Mouse (Mus musculus): ENCODE measurements at regions not wholly inside any gene's neighbourhood (a gene's known extent, or its start where the extent isn't known, plus 50 kb on each side); places are given as distances from the start of the nearest gene placed in this dataset.
A peak's percentile ranks its signal among the peaks of the same experiment; 100 is the strongest.

- H3K27me3 ChIP-seq (ENCODE audit: low read depth, poor library complexity, severe bottlenecking) = no peaks in the 10 kb centered on the region
Measured at GRCm38 (mm10) chr16:39102151-39102550, 209.7 kb downstream of the Igsf11 start.

DNA sequence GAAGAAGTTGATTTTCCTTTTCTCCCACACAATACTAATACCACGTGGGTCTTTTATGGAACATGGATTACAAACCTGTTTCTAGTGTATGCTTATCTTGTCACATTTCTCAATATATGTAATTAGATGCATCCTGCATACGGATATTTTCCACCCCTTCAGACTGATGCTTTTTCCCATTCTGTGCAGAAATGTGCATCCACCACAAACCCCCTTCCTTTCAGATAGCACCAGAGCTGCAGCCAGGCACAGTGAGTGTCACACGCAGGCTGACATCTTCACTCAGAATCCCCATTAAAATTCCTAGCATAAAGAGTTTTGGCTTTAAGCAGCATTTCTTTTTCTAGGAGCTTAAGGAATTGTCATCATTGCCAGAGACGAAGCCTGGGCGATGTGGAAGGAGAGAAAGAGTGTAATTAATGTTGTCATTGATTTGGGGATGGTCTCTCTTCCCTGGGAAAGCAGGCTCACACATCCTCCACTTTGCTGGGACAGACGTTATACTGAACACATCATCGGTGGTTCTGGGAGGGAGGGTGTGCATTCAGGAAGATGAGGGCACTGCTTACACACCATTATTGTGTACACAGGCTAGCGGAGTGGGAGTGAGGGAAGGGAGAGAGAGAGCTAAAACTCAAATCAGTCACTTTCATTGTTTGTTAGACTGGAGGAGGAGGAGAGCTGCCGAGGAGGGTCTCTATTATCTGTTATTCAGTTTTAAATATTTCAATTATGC, 211.1 kb downstream of the Igsf11 start:
- Histone ChIP-seq H3K9me3 (replicated peaks) (no peaks in the 10 kb centered on the region), H3K27ac (replicated peaks) (no peak overlapping the region), H3K36me3 (no peaks in the 10 kb centered on the region), H3K4me3 (no peak overlapping the region), H3K27me3 (ENCODE audit: low read depth, poor library complexity, severe bottlenecking) (no peaks in the 10 kb centered on the region), H3K4me1 (peaks cover 13% of the 10 kb centered on the region)
- no peak for DNase-seq (ENCODE audit: low spot score)
- WGBS = 71% methylated on average over 9 of the region's 9 CpGs

More at GRCm38 (mm10) chr16:39102151-39102550, 209.7 kb downstream of the Igsf11 start:
- Histone ChIP-seq H3K4me1 (peaks cover 13% of the 10 kb centered on the region), H3K27ac (replicated peaks) (0 out of 2 replicates have a peak overlapping the region, but pooled peaks have one; percentile 9), H3K4me3 (no peak overlapping the region), H3K9me3 (replicated peaks) (no peaks in the 10 kb centered on the region), H3K36me3 (no peaks in the 10 kb centered on the region)
- no peak for DNase-seq (ENCODE audit: low spot score)
- 39% methylated on average over 6 of the region's 6 CpGs for WGBS

DNA sequence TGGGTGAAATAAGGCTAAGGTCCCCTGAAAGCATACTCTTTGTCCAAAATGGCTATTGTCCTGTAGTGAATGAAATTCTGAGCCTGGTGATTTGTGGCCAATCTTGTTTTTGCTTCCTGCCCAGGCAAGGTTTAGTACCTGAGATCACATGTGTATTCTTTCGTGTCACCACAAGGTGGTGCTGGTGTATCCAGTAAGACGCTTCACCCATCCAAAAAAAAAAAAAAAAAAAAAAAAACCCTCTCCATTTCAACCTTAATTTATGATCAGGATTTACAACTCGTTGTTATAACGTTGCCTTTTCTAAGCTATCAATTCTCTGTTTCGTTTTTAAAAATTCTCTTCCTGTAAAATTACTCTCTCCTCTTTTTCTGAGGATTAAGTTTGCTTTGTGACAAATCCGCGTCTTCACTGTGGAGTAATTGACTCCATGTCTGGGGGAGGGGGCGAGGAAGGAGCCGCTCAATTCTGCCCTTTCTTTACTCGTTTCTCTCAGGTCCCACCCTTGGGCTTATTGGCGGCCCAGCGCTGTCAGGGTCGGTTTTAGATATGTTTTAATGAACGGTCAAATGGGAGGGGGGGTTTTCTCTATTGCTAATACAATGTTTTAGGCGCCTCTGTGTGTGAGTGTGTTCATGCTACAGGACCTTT, 217.0 kb downstream of the Igsf11 start:
- Histone ChIP-seq H3K36me3 (no peaks in the 10 kb centered on the region), H3K4me3 (peak overlapping the region; percentile 42), H3K27ac (replicated peaks) (peak overlapping the region; percentile 76), H3K27me3 (ENCODE audit: low read depth, poor library complexity, severe bottlenecking) (no peaks in the 10 kb centered on the region), H3K4me1 (peaks cover 6% of the 10 kb centered on the region; the same call in 1 of the 2 replicates), H3K9me3 (replicated peaks) (no peaks in the 10 kb centered on the region)
- DNase-seq (ENCODE audit: low spot score) = no peak
- WGBS = 35% methylated on average over 15 of the region's 15 CpGs

GRCm38 (mm10) chr16:39110089-39110488, 217.6 kb downstream of the Igsf11 start:
- Histone ChIP-seq H3K4me3 (no peak overlapping the region), H3K27ac (replicated peaks) (no peak overlapping the region), H3K9me3 (replicated peaks) (no peaks in the 10 kb centered on the region), H3K36me3 (no peaks in the 10 kb centered on the region), H3K27me3 (ENCODE audit: low read depth, poor library complexity, severe bottlenecking) (no peaks in the 10 kb centered on the region), H3K4me1 (peaks cover 8% of the 10 kb centered on the region; the same call in 1 of the 2 replicates)
- no peak for DNase-seq (ENCODE audit: low spot score)
- 80% methylated on average over 5 of the region's 5 CpGs for WGBS

DNA sequence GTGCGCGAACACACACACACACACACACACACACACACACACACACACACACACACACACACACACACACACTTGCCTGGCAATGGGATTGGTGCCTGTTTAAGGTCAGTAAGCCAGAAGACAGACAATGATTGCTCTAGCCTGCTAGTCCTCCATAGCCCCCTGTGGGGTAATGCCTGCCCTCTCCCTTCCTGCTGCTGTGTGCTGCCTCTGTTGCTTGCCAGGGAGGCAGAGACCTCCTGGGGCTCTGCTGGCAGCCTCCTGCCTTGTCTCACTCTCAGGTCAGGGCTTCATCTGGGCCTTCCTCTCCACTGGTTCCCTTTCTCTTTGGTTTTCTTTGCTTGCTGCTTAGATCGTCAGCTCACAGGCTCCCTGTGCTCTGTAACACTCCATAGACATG, 225.6 kb downstream of the Igsf11 start:
- H3K4me1 ChIP-seq = peaks cover 35% of the 10 kb centered on the region
- H3K27me3 ChIP-seq (ENCODE audit: low read depth, poor library complexity, severe bottlenecking) = no peaks in the 10 kb centered on the region
- H3K4me3 ChIP-seq = no peak overlapping the region
- no peak overlapping the region for H3K27ac ChIP-seq (replicated peaks)
- 75% methylated on average over 3 of the region's 3 CpGs for WGBS
- H3K9me3 ChIP-seq (replicated peaks) = no peaks in the 10 kb centered on the region
- DNase-seq (ENCODE audit: low spot score) = no peak
- H3K36me3 ChIP-seq = no peaks in the 10 kb centered on the region

DNA sequence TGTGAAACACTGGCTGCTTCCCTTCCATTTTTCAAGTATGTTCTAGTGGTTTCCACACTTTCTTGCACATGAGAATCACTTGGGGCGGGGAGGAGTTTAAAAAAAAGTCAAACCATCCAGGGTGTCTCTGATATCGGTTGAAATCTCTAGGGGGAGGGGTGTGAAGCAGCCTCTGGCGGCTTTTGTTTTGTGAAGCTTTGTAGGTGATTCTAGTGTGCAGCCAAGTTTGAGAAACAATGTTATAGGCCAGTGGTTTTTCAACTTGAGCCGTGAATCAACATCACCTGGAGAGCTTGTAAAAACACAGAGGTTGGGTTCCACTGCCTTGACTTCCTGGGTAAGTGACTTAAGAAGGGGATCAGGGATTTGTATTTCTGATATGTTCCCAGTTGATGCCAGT, 227.3 kb downstream of the Igsf11 start:
- Histone ChIP-seq H3K27me3 (ENCODE audit: low read depth, poor library complexity, severe bottlenecking) (no peaks in the 10 kb centered on the region), H3K36me3 (no peaks in the 10 kb centered on the region), H3K9me3 (replicated peaks) (no peaks in the 10 kb centered on the region), H3K4me1 (peaks cover 30% of the 10 kb centered on the region), H3K4me3 (no peak overlapping the region), H3K27ac (replicated peaks) (no peak overlapping the region)
- DNase-seq (ENCODE audit: low spot score) = no peak
- WGBS = 41% methylated on average over 4 of the region's 4 CpGs

DNA sequence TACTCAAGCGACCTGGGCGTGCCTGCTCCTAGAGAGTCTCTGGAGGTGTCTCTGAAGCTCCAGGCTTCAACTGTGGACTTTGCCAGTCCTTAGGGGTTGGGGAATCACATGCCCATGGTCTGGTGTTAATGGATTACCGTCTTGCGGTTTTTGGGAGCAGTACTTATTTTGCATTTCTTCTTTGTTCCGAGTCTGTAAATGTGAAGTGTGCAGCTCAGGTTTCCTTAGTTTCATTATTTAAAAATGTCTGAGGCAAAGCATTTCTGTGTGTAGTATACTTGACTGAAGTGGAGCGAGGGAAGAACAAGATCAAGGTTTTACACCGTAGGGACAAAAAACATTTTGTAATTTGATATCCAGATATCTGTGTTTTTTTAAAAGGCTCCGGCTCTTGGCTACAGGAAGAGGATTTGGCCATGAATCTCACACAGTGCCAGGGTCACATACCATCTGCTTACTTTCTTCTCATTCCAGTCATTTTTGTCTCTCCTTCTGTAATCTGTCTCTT, 231.0 kb downstream of the Igsf11 start:
- Histone ChIP-seq H3K4me1 (peaks cover 21% of the 10 kb centered on the region), H3K36me3 (no peaks in the 10 kb centered on the region), H3K4me3 (no peak overlapping the region), H3K9me3 (replicated peaks) (no peaks in the 10 kb centered on the region), H3K27ac (replicated peaks) (no peak overlapping the region), H3K27me3 (ENCODE audit: low read depth, poor library complexity, severe bottlenecking) (no peaks in the 10 kb centered on the region)
- WGBS = 80% methylated on average over 8 of the region's 8 CpGs
- DNase-seq (ENCODE audit: low spot score) = no peak

GRCm38 (mm10) chr16:39132459-39132858, 240.0 kb downstream of the Igsf11 start:
- Histone ChIP-seq H3K9me3 (replicated peaks) (no peaks in the 10 kb centered on the region), H3K27me3 (ENCODE audit: low read depth, poor library complexity, severe bottlenecking) (no peaks in the 10 kb centered on the region), H3K27ac (replicated peaks) (no peak overlapping the region), H3K4me1 (peaks cover 4% of the 10 kb centered on the region; the same call in 1 of the 2 replicates), H3K4me3 (no peak overlapping the region), H3K36me3 (no peaks in the 10 kb centered on the region)
- 85% methylated on average over 2 of the region's 2 CpGs for WGBS
- no peak for DNase-seq (ENCODE audit: low spot score)

DNA sequence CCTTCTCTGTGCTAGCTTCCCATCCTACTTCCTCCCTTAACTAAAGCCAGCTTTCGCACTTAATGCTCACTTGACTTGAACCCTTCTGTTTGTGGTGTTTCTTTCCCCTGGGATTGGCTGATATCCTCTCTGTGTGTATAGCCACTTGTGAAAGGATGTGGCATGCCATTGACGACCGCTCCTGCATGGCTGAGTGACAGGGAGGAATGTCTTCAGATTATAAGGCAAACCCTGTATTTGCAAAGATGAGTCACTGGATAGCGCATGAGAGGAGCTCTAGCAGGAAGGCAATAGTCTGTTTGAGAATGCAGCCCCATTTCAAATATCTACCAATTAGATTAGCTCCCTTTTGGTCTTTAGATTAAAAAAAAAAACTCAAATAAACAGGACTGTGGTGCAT, 243.3 kb downstream of the Igsf11 start:
- DNase-seq (ENCODE audit: low spot score) = no peak
- 45% methylated on average over 4 of the region's 4 CpGs for WGBS
- Histone ChIP-seq H3K27me3 (ENCODE audit: low read depth, poor library complexity, severe bottlenecking) (no peaks in the 10 kb centered on the region), H3K4me3 (no peak overlapping the region), H3K36me3 (no peaks in the 10 kb centered on the region), H3K4me1 (peaks cover 4% of the 10 kb centered on the region; the same call in 1 of the 2 replicates), H3K27ac (replicated peaks) (no peak overlapping the region), H3K9me3 (replicated peaks) (no peaks in the 10 kb centered on the region)

GRCm38 (mm10) chr16:39147151-39147550, 254.7 kb downstream of the Igsf11 start:
- Histone ChIP-seq H3K4me3 (no peak overlapping the region), H3K9me3 (replicated peaks) (no peaks in the 10 kb centered on the region), H3K27me3 (ENCODE audit: low read depth, poor library complexity, severe bottlenecking) (no peaks in the 10 kb centered on the region), H3K27ac (replicated peaks) (no peak overlapping the region), H3K36me3 (no peaks in the 10 kb centered on the region), H3K4me1 (peaks cover 12% of the 10 kb centered on the region)
- 41% methylated on average over 2 of the region's 2 CpGs for WGBS
- DNase-seq (ENCODE audit: low spot score) = no peak

GRCm38 (mm10) chr16:39151325-39152318, 259.2 kb downstream of the Igsf11 start:
- 64% methylated on average over 9 of the region's 9 CpGs for WGBS
- no peak overlapping the region for H3K4me3 ChIP-seq
- peaks cover 12% of the 10 kb centered on the region for H3K4me1 ChIP-seq
- no peaks in the 10 kb centered on the region for H3K27me3 ChIP-seq (ENCODE audit: low read depth, poor library complexity, severe bottlenecking)
- 0 out of 2 replicates have a peak overlapping the region, but pooled peaks have one; percentile 46 for H3K27ac ChIP-seq (replicated peaks)
- H3K36me3 ChIP-seq = no peaks in the 10 kb centered on the region
- no peaks in the 10 kb centered on the region for H3K9me3 ChIP-seq (replicated peaks)
- DNase-seq (ENCODE audit: low spot score) = no peak

GRCm38 (mm10) chr16:39158893-39159292, 266.4 kb downstream of the Igsf11 start:
- no peak for DNase-seq (ENCODE audit: low spot score)
- 27% methylated on average over 3 of the region's 3 CpGs for WGBS
- no peaks in the 10 kb centered on the region for H3K4me1 ChIP-seq

More at GRCm38 (mm10) chr16:39158893-39159292, 266.4 kb downstream of the Igsf11 start:
- Histone ChIP-seq H3K27me3 (ENCODE audit: low read depth, poor library complexity, severe bottlenecking) (no peaks in the 10 kb centered on the region), H3K4me3 (no peak overlapping the region), H3K36me3 (no peaks in the 10 kb centered on the region), H3K9me3 (replicated peaks) (no peaks in the 10 kb centered on the region), H3K27ac (replicated peaks) (no peak overlapping the region)
